15 mouse cellular contexts compared by ENCODE assay signal in the genomic region with DNA sequence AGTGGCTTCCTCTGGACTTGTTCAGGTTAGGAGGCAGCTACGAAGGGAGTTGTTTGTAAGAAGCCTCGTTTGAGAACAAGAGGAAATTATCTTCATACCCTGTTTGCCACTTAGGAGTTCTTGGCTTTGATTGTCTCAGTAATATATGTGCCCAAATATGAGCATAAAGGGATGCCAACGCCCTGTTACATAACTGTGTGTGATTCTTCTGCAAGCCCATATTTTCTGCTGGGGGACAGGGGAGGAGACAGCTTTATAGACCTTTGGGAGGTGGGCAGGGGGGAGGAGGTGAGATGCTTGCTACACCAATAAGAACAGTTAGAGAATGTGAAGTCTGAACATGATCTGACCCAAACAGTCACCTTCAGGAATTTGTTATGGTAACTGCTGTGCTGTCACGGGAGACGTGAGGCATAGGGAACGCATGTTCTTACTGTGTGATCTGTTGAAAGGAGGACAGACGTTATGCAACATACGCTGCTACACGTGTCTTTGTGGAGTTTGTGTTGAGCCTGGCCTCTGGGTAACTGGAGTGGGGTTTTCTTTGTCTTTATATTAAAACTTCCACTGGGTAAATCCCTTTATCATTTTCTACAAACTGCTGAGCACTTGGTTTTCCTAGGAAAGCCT.
DNase-seq lines count a peak whose midpoint lies in the region; ATAC-seq lines count a peak whose summit lies in the region.
"Had no signal": no experiment of that assay in that cellular context is flagged by ENCODE, and none has a peak within 500 bp of the region (broad histone marks: within the 10 kb centered on the region; RNA-seq: fewer than 3 reads in every experiment).

No protein-coding gene starts in this region.

- no peaks in the 10 kb centered on the region for H3K36me3 ChIP-seq in kidney, embryonic 16.5 days (ENCODE audit: insufficient read depth, low read length)
- H3K36me3 ChIP-seq in forebrain, embryonic 15.5 days = no peaks in the 10 kb centered on the region
- H3K36me3 ChIP-seq: intestine, embryonic 15.5 days; midbrain, embryonic 12.5 days had no signal

- no peak overlapping the region for H3K4me3 ChIP-seq in kidney, embryonic 16.5 days (ENCODE audit: low read length)
- no peak overlapping the region for H3K4me3 ChIP-seq in forebrain, embryonic 15.5 days
- H3K4me3 ChIP-seq: intestine, embryonic 15.5 days; midbrain, embryonic 12.5 days had no signal

- H3K9me3 ChIP-seq in kidney, embryonic 16.5 days (ENCODE audit: low read length) = 0 out of 2 replicates have a peak, but pooled peaks cover 1% of the 10 kb centered on the region
- H3K9me3 ChIP-seq in forebrain, embryonic 15.5 days = no peaks in the 10 kb centered on the region
- H3K9me3 ChIP-seq: intestine, embryonic 15.5 days; midbrain, embryonic 12.5 days had no signal

- no peak overlapping the region for H3K4me2 ChIP-seq in kidney, embryonic 16.5 days (replicated peaks; ENCODE audit: low read depth, low read length)
- H3K4me2 ChIP-seq in forebrain, embryonic 15.5 days (replicated peaks) = no peak overlapping the region
- H3K4me2 ChIP-seq: intestine, embryonic 15.5 days; midbrain, embryonic 12.5 days had no signal

- peak overlapping the region; percentile 50; the same call in 1 of the 2 replicates for H3K27ac ChIP-seq in kidney, embryonic 16.5 days (ENCODE audit: low read length)
- no peak overlapping the region for H3K27ac ChIP-seq in forebrain, embryonic 15.5 days (replicated peaks)
- H3K27ac ChIP-seq: intestine, embryonic 15.5 days; midbrain, embryonic 12.5 days had no signal

- H3K27me3 ChIP-seq in kidney, embryonic 16.5 days (ENCODE audit: insufficient read depth, low read length) = no peaks in the 10 kb centered on the region
- H3K27me3 ChIP-seq in forebrain, embryonic 15.5 days = no peaks in the 10 kb centered on the region
- H3K27me3 ChIP-seq: intestine, embryonic 15.5 days; midbrain, embryonic 12.5 days had no signal

- 0 out of 2 replicates have a peak overlapping the region, but pooled peaks have one; percentile 31 for H3K9ac ChIP-seq in kidney, embryonic 16.5 days (replicated peaks; ENCODE audit: low read length)
- H3K9ac ChIP-seq in forebrain, embryonic 15.5 days (replicated peaks) = no peak overlapping the region
- H3K9ac ChIP-seq: intestine, embryonic 15.5 days; midbrain, embryonic 12.5 days had no signal

- ATAC-seq in kidney, embryonic 16.5 days (ENCODE audit: low FRiP score, low TSS enrichment) = no peak
- no peak for ATAC-seq in forebrain, embryonic 15.5 days (replicated peaks)
- ATAC-seq: intestine, embryonic 15.5 days had no signal

- peaks cover 23% of the 10 kb centered on the region for H3K4me1 ChIP-seq in kidney, embryonic 16.5 days (ENCODE audit: insufficient read depth, low read length)
- peaks cover 18% of the 10 kb centered on the region for H3K4me1 ChIP-seq in forebrain, embryonic 15.5 days

- WGBS in kidney, embryonic 16.5 days = 31% methylated on average over 9 of the region's 9 CpGs
- WGBS in forebrain, embryonic 15.5 days = 61% methylated on average over 9 of the region's 9 CpGs

- DNase-seq in frontal cortex, adult 2 months (ENCODE audit: extremely low spot score in 1 of 2, low spot score in 1 of 2) = peak; percentile 14 to 48
- no peak for DNase-seq in frontal cortex, postnatal 25 days (ENCODE audit: low spot score in 2 of 2)
- no peak for DNase-seq in kidney, adult 8-10 months
- peak; percentile 37 for DNase-seq in right cerebral cortex, adult 18-20 months
- no peak for DNase-seq in right cerebral cortex, postnatal 10 days (ENCODE audit: low spot score in 2 of 2)
- DNase-seq in spleen, postnatal 10 days (ENCODE audit: low spot score in 2 of 2) = no peak
- DNase-seq: B cell, adult 2 months; cerebellum, adult 9-10 months; layer of hippocampus, postnatal 36 days; lung, adult 2 months; retina, postnatal 1 day had no signal

Comparison
In these comparisons a context has a peak if more than half of its experiments do, and no peak if none do; other contexts are left out.
1. DNase-seq: peak in frontal cortex, adult 2 months (2 of 2) and right cerebral cortex, adult 18-20 months (single experiment); none in frontal cortex, postnatal 25 days (0 of 2), kidney, adult 8-10 months (0 of 2), right cerebral cortex, postnatal 10 days (0 of 2) and spleen, postnatal 10 days (0 of 2).